Mouse (Mus musculus): ENCODE results near the gene Lman1l. TPM values are rescaled to one million over a fixed set of nuclear protein-coding genes. Genes with fewer than 3 reads are reported as not detected.

Lman1l gene
- polyA plus RNA-seq, 1 experiment, result not detected

DNA sequence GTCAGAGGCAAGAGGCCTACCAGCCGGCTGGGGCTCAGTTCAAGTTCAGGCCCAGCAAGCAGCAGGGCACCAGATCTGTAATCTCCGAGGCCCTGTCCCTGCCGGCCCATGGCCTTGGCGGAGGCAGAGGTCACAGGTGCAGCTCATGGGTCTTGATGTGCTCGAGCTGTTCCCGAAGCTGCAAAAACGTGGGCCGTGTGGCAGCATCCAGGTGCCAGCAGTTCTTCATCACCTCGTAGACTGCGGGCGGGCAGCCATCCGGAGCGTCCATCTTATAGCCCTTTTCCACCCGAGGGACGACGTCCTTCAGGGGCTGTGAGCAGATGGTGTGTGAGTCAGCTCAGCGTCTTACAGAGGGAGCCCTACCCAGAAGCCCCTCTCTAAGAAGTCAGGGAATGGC, 6.6 kb upstream of the Lman1l start:
- Histone ChIP-seq H3K4me3 (replicated peaks) (no peak overlapping the region), H3K9me3 (peaks cover 9% of the 10 kb centered on the region; the same call in 1 of the 2 replicates), H3K36me3 (replicated peaks; ENCODE audit: low read length) (peaks cover 93% of the 10 kb centered on the region), H3K27me3 (replicated peaks) (no peaks in the 10 kb centered on the region), H3K4me1 (peaks cover 84% of the 10 kb centered on the region)
- TF ChIP-seq FLI1 (IDR thresholded peaks at IDR 0.05; ENCODE audit: low read length), result no peak
- no peak for TF ChIP-seq GATA1 (IDR thresholded peaks at IDR 0.05; ENCODE audit: borderline replicate concordance, low read length)

DNA sequence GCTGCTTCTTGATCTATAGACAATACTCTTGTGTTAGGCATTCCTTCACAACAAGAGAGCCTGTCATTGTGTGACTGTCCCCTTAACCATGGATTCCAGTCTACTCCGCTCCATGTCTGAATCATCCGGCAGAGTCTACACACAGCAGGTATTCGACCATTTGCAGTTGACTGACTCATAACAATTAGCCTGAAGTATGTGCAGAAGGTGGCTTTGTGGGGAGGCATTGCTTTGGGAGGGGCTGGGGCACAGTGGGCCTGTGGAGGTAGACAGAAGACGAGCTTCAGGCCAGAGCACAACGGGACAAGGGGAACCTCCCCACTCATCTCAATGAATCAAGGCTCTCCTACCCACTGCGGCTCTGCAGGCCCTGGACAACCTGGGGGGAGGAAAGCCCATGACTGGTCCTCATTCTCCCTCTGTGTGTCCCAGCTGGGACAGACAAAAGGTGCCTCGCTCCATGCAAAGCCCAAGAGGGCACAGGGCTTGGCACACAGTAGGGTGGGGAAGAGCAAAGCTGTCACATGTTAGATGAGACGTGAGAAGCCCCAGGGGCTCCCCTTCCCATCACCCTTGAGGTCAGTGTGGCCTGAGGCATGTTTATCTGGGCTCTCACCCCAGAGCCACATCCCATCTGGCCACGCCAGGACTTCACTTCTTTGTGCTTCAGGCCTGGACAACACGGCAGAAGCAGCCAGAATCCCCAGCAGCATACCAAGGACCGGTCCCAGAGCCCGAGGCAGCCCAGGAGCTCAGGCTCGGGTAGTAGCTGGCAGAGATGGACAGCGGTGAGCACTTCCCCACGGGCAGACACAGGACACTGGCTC, 5.3 kb upstream of the Lman1l start:
- TF ChIP-seq FLI1 (IDR thresholded peaks at IDR 0.05; ENCODE audit: low read length) (no peak), GATA1 (IDR thresholded peaks at IDR 0.05; ENCODE audit: borderline replicate concordance, low read length) (no peak)
- Histone ChIP-seq H3K4me1 (peaks cover 74% of the 10 kb centered on the region), H3K27me3 (replicated peaks) (no peaks in the 10 kb centered on the region), H3K36me3 (replicated peaks; ENCODE audit: low read length) (peaks cover 82% of the 10 kb centered on the region), H3K4me3 (replicated peaks) (peak overlapping the region; percentile 28), H3K9me3 (peaks cover 9% of the 10 kb centered on the region; the same call in 1 of the 2 replicates)

DNA sequence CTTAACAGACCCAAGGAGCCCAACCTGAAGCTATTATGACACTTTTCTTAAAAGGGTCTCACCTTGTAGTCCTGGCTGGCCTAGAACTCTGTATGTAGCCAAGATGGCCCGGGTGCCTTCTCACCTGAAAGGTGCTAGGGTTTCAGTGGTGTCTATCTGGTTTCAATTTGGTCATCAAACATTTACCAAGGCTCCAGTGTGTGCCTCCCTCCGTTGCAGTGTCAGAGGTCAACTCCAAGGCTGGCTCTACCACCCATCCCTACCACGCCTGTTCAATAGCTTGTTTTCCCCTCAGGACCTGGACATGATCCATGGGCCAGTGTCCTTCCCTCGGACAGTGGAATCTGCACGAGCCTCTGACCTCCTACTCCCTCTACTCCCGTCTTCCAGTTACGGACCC, 3.7 kb upstream of the Lman1l start:
- Histone ChIP-seq H3K36me3 (replicated peaks; ENCODE audit: low read length) (peaks cover 78% of the 10 kb centered on the region), H3K4me3 (replicated peaks) (no peak overlapping the region), H3K27me3 (replicated peaks) (no peaks in the 10 kb centered on the region), H3K4me1 (peaks cover 72% of the 10 kb centered on the region), H3K9me3 (peaks cover 9% of the 10 kb centered on the region; the same call in 1 of the 2 replicates)
- TF ChIP-seq FLI1 (IDR thresholded peaks at IDR 0.05; ENCODE audit: low read length) (no peak), GATA1 (IDR thresholded peaks at IDR 0.05; ENCODE audit: borderline replicate concordance, low read length) (no peak)

DNA sequence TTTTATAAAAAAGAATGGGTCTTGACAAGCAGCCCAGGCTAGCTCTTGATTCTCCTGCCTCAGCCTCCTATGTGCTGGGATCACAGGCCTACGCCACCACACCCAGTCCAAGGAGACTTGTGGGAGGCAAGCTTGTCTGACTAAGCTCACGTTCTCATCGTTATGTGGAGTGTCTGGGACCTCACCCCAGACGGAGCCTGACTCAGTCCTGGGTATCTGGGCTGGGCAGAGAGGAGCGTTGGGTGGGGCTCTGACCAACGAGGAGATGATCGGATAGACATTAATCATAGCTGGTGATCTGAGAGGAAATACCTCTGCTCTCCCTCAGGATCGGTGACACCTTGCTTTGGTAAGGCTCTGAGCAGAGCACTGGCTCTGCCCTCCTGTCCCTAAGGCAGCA, 1.7 kb downstream of the Lman1l start:
- TF ChIP-seq GATA1 (IDR thresholded peaks at IDR 0.05; ENCODE audit: borderline replicate concordance, low read length) (no peak), FLI1 (IDR thresholded peaks at IDR 0.05; ENCODE audit: low read length) (no peak)
- Histone ChIP-seq H3K9me3 (peaks cover 7% of the 10 kb centered on the region; the same call in 1 of the 2 replicates), H3K4me1 (peaks cover 78% of the 10 kb centered on the region), H3K27me3 (replicated peaks) (peaks cover 8% of the 10 kb centered on the region), H3K36me3 (replicated peaks; ENCODE audit: low read length) (peaks cover 24% of the 10 kb centered on the region), H3K4me3 (replicated peaks) (peak overlapping the region; percentile 46)

DNA sequence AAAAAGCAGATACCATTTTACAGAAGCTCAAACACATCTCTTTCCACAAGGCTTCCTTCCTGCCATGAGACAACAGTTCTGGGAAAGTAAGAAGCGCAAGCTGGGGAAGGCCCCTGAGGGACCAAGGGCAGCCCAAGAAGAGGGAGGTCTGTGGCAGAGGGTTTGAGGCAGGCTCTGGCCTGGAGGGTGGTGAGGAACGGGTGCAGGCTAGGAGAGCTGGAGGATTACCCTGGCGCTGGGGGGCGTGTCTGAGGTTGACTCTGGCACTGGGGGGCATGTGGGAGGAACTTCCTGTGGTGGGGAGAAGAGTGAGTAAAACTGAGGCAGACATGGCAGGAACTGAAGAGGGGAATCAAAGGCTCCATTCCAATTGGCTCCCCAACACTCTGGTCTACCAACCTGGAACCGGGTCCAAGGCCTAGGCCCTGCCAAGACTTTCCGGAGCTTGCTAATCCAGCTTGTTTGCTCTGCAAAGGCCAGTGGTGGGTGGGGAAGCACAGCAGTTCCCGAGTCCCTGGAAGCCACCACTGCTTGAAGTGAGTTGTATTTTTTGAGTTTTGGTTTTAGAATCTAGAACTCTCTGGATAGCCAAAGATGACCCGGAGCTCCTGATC, 2.9 kb downstream of the Lman1l start:
- Histone ChIP-seq H3K4me3 (replicated peaks) (peak overlapping the region; percentile 81), H3K9me3 (no peaks in the 10 kb centered on the region), H3K4me1 (peaks cover 82% of the 10 kb centered on the region), H3K27me3 (replicated peaks) (peaks cover 15% of the 10 kb centered on the region), H3K36me3 (replicated peaks; ENCODE audit: low read length) (peaks cover 14% of the 10 kb centered on the region)
- TF ChIP-seq GATA1 (IDR thresholded peaks at IDR 0.05; ENCODE audit: borderline replicate concordance, low read length) (no peak), FLI1 (IDR thresholded peaks at IDR 0.05; ENCODE audit: low read length) (no peak)

DNA sequence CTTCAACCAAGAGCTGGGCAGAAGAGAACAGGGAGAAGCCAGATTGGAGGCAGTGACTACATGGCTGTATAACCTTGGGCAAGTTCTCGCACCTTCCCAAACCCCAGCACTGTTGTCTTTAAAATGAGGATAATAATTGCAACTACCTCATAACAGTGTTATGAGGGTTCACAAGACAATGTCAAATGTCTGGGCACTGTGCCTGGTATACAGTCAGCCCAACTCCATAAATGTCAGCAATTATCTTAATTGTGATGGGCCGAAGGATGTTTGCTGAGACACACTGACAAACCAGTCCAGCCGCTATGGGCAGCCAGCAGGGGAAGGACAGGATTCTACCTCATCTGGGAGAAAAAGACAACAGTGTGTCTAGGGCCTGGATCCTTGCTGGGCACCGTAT, 5.8 kb downstream of the Lman1l start:
- peaks cover 1% of the 10 kb centered on the region for H3K36me3 ChIP-seq (replicated peaks; ENCODE audit: low read length)
- H3K4me1 ChIP-seq, result peaks cover 94% of the 10 kb centered on the region
- no peak overlapping the region for H3K4me3 ChIP-seq (replicated peaks)
- H3K27me3 ChIP-seq (replicated peaks), result peaks cover 37% of the 10 kb centered on the region
- H3K9me3 ChIP-seq, result no peaks in the 10 kb centered on the region
- TF ChIP-seq GATA1 (IDR thresholded peaks at IDR 0.05; ENCODE audit: borderline replicate concordance, low read length) (no peak), FLI1 (IDR thresholded peaks at IDR 0.05; ENCODE audit: low read length) (no peak)

DNA sequence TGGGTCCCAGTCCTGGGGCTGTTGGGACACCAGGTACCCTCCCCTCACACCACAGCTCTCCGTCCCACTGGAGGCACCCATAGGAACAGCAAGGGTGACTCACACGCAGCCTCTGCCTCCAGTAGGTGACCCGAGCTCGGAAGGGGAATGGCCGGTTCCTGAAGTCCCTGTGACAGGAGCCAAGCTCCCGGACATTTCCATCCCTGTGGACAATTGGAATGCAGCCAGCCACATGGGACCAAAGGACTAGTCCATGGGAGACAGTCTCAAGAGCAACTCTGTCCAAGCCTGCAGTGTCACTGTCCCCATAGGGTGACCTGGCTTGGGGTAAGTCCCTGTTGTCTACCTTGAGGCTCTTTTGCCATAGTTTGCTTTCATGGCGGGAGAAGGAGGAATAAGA, 6.6 kb downstream of the Lman1l start:
- TF ChIP-seq GATA1 (IDR thresholded peaks at IDR 0.05; ENCODE audit: borderline replicate concordance, low read length) (no peak), FLI1 (IDR thresholded peaks at IDR 0.05; ENCODE audit: low read length) (no peak)
- H3K27me3 ChIP-seq (replicated peaks), result peaks cover 43% of the 10 kb centered on the region
- H3K9me3 ChIP-seq, result no peaks in the 10 kb centered on the region
- no peaks in the 10 kb centered on the region for H3K36me3 ChIP-seq (replicated peaks; ENCODE audit: low read length)
- H3K4me1 ChIP-seq, result peaks cover 95% of the 10 kb centered on the region
- no peak overlapping the region for H3K4me3 ChIP-seq (replicated peaks)

DNA sequence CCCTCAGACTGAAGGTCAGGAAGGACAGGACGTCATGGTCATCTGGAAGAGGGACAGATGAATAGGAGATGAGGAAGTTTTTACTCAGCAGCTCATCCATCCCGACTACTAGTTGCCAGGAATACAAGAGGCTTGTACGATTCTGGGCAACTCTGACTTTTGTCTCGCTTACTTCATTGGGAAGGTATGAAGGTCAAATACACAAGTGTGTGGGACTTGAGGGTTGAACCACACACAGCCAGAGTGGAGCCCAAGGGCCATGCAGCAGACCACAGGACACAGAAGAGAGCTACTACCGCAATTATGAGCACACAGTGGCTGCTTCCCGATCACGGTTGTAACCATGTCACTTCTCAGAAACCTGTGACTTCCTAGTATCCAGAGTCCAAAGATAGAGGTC, 8.0 kb downstream of the Lman1l start:
- Histone ChIP-seq H3K4me3 (replicated peaks) (no peak overlapping the region), H3K4me1 (peaks cover 81% of the 10 kb centered on the region), H3K9me3 (no peaks in the 10 kb centered on the region), H3K36me3 (replicated peaks; ENCODE audit: low read length) (no peaks in the 10 kb centered on the region), H3K27me3 (replicated peaks) (peaks cover 54% of the 10 kb centered on the region)
- TF ChIP-seq GATA1 (IDR thresholded peaks at IDR 0.05; ENCODE audit: borderline replicate concordance, low read length) (no peak), FLI1 (IDR thresholded peaks at IDR 0.05; ENCODE audit: low read length) (no peak)

DNA sequence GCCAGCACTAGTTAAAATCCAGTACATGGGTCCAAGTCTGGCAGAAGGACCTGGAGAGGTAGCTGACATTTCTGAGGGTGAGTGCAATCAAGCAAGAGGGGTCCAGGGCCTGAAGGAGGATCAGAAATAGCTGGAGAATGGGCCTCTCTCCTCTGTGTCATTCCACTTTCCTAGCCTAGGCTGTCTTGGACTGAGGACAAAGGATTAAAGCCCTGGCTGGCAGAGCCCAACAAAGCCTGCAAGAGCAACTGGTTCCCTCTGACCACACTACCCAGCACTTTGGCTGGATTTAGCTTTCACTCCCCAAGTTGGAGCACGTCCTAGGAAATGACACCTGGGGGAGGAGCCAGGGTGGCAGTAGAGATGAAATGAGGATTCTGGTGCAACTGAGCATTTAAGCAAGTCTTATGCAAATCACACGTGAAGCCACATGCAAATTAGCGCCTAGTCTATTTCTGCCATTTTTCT, 10.2 kb downstream of the Lman1l start:
- Histone ChIP-seq H3K9me3 (no peaks in the 10 kb centered on the region), H3K4me3 (replicated peaks) (no peak overlapping the region), H3K4me1 (peaks cover 66% of the 10 kb centered on the region), H3K36me3 (replicated peaks; ENCODE audit: low read length) (no peaks in the 10 kb centered on the region), H3K27me3 (replicated peaks) (peaks cover 70% of the 10 kb centered on the region)
- TF ChIP-seq GATA1 (IDR thresholded peaks at IDR 0.05; ENCODE audit: borderline replicate concordance, low read length), result no peak
- TF ChIP-seq FLI1 (IDR thresholded peaks at IDR 0.05; ENCODE audit: low read length), result no peak

DNA sequence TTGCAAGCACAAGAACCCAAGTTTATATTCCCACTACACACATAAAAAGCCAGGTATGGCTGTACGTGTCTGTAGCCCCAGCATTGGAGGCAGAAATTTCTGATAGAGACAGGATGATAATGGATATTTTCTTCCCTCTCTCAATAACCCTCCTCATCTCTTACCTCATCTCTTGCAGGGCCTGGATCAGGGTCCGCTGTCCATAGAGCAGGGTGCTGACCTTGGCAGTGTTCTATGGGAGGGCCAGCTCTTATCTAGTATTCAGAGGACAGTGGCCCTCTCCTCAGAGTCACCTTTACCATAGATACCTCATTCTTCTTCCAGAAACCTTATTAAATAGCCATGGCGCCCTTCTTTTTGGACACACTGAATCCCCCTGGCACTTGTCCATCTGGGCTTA, 10.8 kb downstream of the Lman1l start:
- peaks cover 60% of the 10 kb centered on the region for H3K4me1 ChIP-seq
- H3K4me3 ChIP-seq (replicated peaks), result no peak overlapping the region
- no peaks in the 10 kb centered on the region for H3K9me3 ChIP-seq
- TF ChIP-seq GATA1 (IDR thresholded peaks at IDR 0.05; ENCODE audit: borderline replicate concordance, low read length), result no peak
- no peak for TF ChIP-seq FLI1 (IDR thresholded peaks at IDR 0.05; ENCODE audit: low read length)
- H3K36me3 ChIP-seq (replicated peaks; ENCODE audit: low read length), result no peaks in the 10 kb centered on the region
- H3K27me3 ChIP-seq (replicated peaks), result peaks cover 76% of the 10 kb centered on the region
